Mouse (Mus musculus) fat pad, adult 2 months (tissue): Measurements from ENCODE around the gene Gm21983.

ENCODE experiments used
- DNase-seq: peaks from one replicate; pipeline ENCODE4 v3.0.0-alpha.2; 2011; ENCODE audit warnings: low read depth, low spot score; ENCODE audit errors: extremely low read depth

Gene Gm21983

GRCm38 (mm10) chr7:27189271-27189931, 8.5 kb upstream of the Gm21983 start:
- DNase-seq, result no peak

- no peak for DNase-seq
Measured at GRCm38 (mm10) chr7:27185986-27186385, 5.1 kb upstream of the Gm21983 start.

- DNase-seq, result no peak
Measured at GRCm38 (mm10) chr7:27184964-27185363, 4.1 kb upstream of the Gm21983 start.

GRCm38 (mm10) chr7:27182498-27182897, 1.6 kb upstream of the Gm21983 start:
- no peak for DNase-seq

GRCm38 (mm10) chr7:27180036-27180435, 850 bp downstream of the Gm21983 start:
- DNase-seq, result no peak

- DNase-seq, result no peak
Measured at GRCm38 (mm10) chr7:27179217-27179918, 1.5 kb downstream of the Gm21983 start.

GRCm38 (mm10) chr7:27178324-27179216, 2.3 kb downstream of the Gm21983 start, which contains the start of gene Rab4b:
TSS of gene Rab4b (minus strand) at chr7:27178896.
- DNase-seq, result peak; percentile 91

- no peak for DNase-seq
Measured at GRCm38 (mm10) chr7:27177942-27178323, 3.0 kb downstream of the Gm21983 start.

- no peak for DNase-seq
Measured at GRCm38 (mm10) chr7:27174896-27175295, 6.0 kb downstream of the Gm21983 start.

- no peak for DNase-seq
Measured at GRCm38 (mm10) chr7:27174496-27174895, 6.4 kb downstream of the Gm21983 start.

- no peak for DNase-seq
Measured at GRCm38 (mm10) chr7:27170981-27171380, 9.9 kb downstream of the Gm21983 start.

- DNase-seq, result no peak
Measured at GRCm38 (mm10) chr7:27168371-27168770, 12.5 kb downstream of the Gm21983 start.

GRCm38 (mm10) chr7:27167475-27168094, 13.3 kb downstream of the Gm21983 start:
- DNase-seq, result no peak

- DNase-seq, result peak; percentile 81
Measured at GRCm38 (mm10) chr7:27166614-27167474, 14.0 kb downstream of the Gm21983 start, which contains the start of gene Egln2. TSS of gene Egln2 (minus strand) at chr7:27166802.

GRCm38 (mm10) chr7:27166229-27166613, 14.7 kb downstream of the Gm21983 start:
- DNase-seq, result no peak

GRCm38 (mm10) chr7:27165696-27166095, 15.2 kb downstream of the Gm21983 start:
- DNase-seq, result no peak

GRCm38 (mm10) chr7:27165007-27165655, 15.8 kb downstream of the Gm21983 start:
- DNase-seq, result no peak

- no peak for DNase-seq
Measured at GRCm38 (mm10) chr7:27164112-27164947, 16.6 kb downstream of the Gm21983 start.

- DNase-seq, result no peak
Measured at GRCm38 (mm10) chr7:27163450-27163805, 17.5 kb downstream of the Gm21983 start.
